Mouse (Mus musculus) MEL (cell line): ENCODE measurements around the gene Rerg. TPM values are rescaled to one million over a fixed set of nuclear protein-coding genes. Genes with fewer than 3 reads are reported as not detected.

ENCODE experiments used
- DNase-seq: peaks from one replicate; pipeline ENCODE4 v3.0.0; 2011; ENCODE audit warnings: low read depth, low spot score
- H3K27ac ChIP-seq: 2 replicates; pipeline ENCODE4 v1.5.1; 2012; ENCODE audit warnings: low read depth, mild to moderate bottlenecking, control low read depth, low read length, moderate library complexity; ENCODE audit not compliant: control insufficient read depth
- H3K27me3 ChIP-seq, 2 experiments: fragments of 150-350 bp in 1 of 2; sonication (generic) in 1 of 2; 2 replicates each; pipeline ENCODE4 v1.6.1; 2012; ENCODE audit warnings: low read length in 2 of 2, mild to moderate bottlenecking in 2 of 2, improper control_type of control experiment in 1 of 2, moderate library complexity in 1 of 2; ENCODE audit not compliant: insufficient read depth in 2 of 2, control insufficient read depth in 1 of 2
- H3K36me3 ChIP-seq, 2 experiments: 2 replicates each; pipeline ENCODE4 v1.6.1; 2012 to 2014; ENCODE audit warnings: low read length in 2 of 2, improper control_type of control experiment in 1 of 2, inconsistent platforms in 1 of 2, mild to moderate bottlenecking in 1 of 2; ENCODE audit not compliant: insufficient read depth in 2 of 2, control insufficient read depth in 1 of 2
- H3K4me1 ChIP-seq, 2 experiments: fragments of 150-350 bp in 1 of 2; sonication (generic) in 1 of 2; 2 replicates each; pipeline ENCODE4 v1.6.1; 2012; ENCODE audit warnings: low read length in 2 of 2, improper control_type of control experiment in 1 of 2, mild to moderate bottlenecking in 1 of 2; ENCODE audit not compliant: insufficient read depth in 2 of 2, control insufficient read depth in 1 of 2
- H3K4me3 ChIP-seq, 2 experiments: fragments of 150-350 bp in 1 of 2; sonication (generic) in 1 of 2; 2 replicates each; pipeline ENCODE4 v1.5.1; 2012; ENCODE audit warnings: low read depth in 2 of 2, low read length in 2 of 2, mild to moderate bottlenecking in 2 of 2, moderate library complexity in 2 of 2, control low read depth in 1 of 2, improper control_type of control experiment in 1 of 2; ENCODE audit not compliant: control insufficient read depth in 1 of 2, insufficient read depth in 1 of 2
- H3K79me2 ChIP-seq: 2 replicates; pipeline ENCODE4 v1.6.1; 2012; ENCODE audit warnings: mild to moderate bottlenecking, low read length, moderate library complexity; ENCODE audit not compliant: control insufficient read depth, poor library complexity, insufficient read depth
- H3K9ac ChIP-seq: 2 replicates; pipeline ENCODE4 v1.6.1; 2012; ENCODE audit warnings: low read depth, mild to moderate bottlenecking, control low read depth, low read length, moderate library complexity; ENCODE audit not compliant: control insufficient read depth, poor library complexity, severe bottlenecking
- H3K9me3 ChIP-seq: fragments of 150-350 bp; sonication (generic); replicated peaks from 2 replicates; pipeline ENCODE4 v1.6.1; 2012; ENCODE audit warnings: mild to moderate bottlenecking, low read length, improper control_type of control experiment, moderate library complexity; ENCODE audit not compliant: insufficient read depth
- CHD1 ChIP-seq: IDR thresholded peaks from 2 replicates; pipeline ENCODE4 v1.6.1; 2012; ENCODE audit warnings: low read depth, mild to moderate bottlenecking, inconsistent platforms, low read length, improper control_type of control experiment
- CHD2 ChIP-seq: IDR thresholded peaks from 2 replicates; pipeline ENCODE4 v1.6.1; 2011; ENCODE audit warnings: low read length, improper control_type of control experiment
- CTCF ChIP-seq, 3 experiments: IDR thresholded peaks in 2 of 3; conservative IDR thresholded peaks in 1 of 3; 2 replicates each; pipeline ENCODE4 v1.5.1; 2011 to 2012; ENCODE audit warnings: low read length in 3 of 3, low read depth in 2 of 3, mild to moderate bottlenecking in 2 of 3, improper control_type of control experiment in 1 of 3, inconsistent platforms in 1 of 3, mixed read lengths in 1 of 3, moderate library complexity in 1 of 3; ENCODE audit not compliant: control insufficient read depth in 1 of 3, insufficient read depth in 1 of 3, poor library complexity in 1 of 3, severe bottlenecking in 1 of 3
- ELF1 ChIP-seq: IDR thresholded peaks from 2 replicates; pipeline ENCODE4 v1.6.1; 2014; ENCODE audit warnings: low read depth, mild to moderate bottlenecking, inconsistent platforms, low read length, improper control_type of control experiment, moderate library complexity
- GABPA ChIP-seq: IDR thresholded peaks from 2 replicates; pipeline ENCODE4 v1.6.1; 2012; ENCODE audit warnings: low read depth, mild to moderate bottlenecking, inconsistent platforms, low read length, improper control_type of control experiment, moderate library complexity
- JUND ChIP-seq: IDR thresholded peaks from 2 replicates; pipeline ENCODE4 v1.6.1; 2011; ENCODE audit warnings: low read depth, mild to moderate bottlenecking, improper control_type of control experiment, low read length
- MAFK ChIP-seq: IDR thresholded peaks from 2 replicates; pipeline ENCODE4 v1.6.1; 2011; ENCODE audit warnings: low read depth, mild to moderate bottlenecking, low read length, improper control_type of control experiment, borderline replicate concordance
- MAX ChIP-seq: IDR thresholded peaks from 2 replicates; pipeline ENCODE4 v1.6.1; 2011; ENCODE audit warnings: low read length, improper control_type of control experiment
- MYB ChIP-seq: IDR thresholded peaks from 2 replicates; pipeline ENCODE4 v1.6.1; 2011; ENCODE audit warnings: mild to moderate bottlenecking, low read depth, low read length, improper control_type of control experiment
- MYC ChIP-seq: IDR thresholded peaks from 2 replicates; pipeline ENCODE4 v1.6.1; 2011; ENCODE audit warnings: low read depth, mild to moderate bottlenecking, low read length, improper control_type of control experiment, moderate library complexity
- NELFE ChIP-seq: IDR thresholded peaks from 2 replicates; pipeline ENCODE4 v1.6.1; 2011; ENCODE audit warnings: low read depth, low read length, improper control_type of control experiment
- USF1 ChIP-seq: IDR thresholded peaks from 2 replicates; pipeline ENCODE4 v1.6.1; 2014; ENCODE audit warnings: low read depth, mild to moderate bottlenecking, inconsistent platforms, low read length, improper control_type of control experiment, moderate library complexity
- USF2 ChIP-seq, 2 experiments: IDR thresholded peaks; 2 replicates each; pipeline ENCODE4 v1.6.1; 2011 to 2012; ENCODE audit warnings: improper control_type of control experiment in 2 of 2, low read length in 2 of 2, borderline replicate concordance in 1 of 2, inconsistent platforms in 1 of 2, low read depth in 1 of 2, mild to moderate bottlenecking in 1 of 2; ENCODE audit not compliant: insufficient read depth in 1 of 2
- ZC3H11A ChIP-seq: IDR thresholded peaks from 2 replicates; pipeline ENCODE4 v1.6.1; 2012; ENCODE audit warnings: low read depth, mild to moderate bottlenecking, inconsistent platforms, low read length, improper control_type of control experiment
- ZKSCAN1 ChIP-seq: IDR thresholded peaks from 2 replicates; pipeline ENCODE4 v1.6.1; 2012; ENCODE audit warnings: low read depth, mild to moderate bottlenecking, inconsistent platforms, low read length, improper control_type of control experiment, moderate library complexity
- ZMIZ1 ChIP-seq: IDR thresholded peaks from 2 replicates; pipeline ENCODE4 v1.6.1; 2012; ENCODE audit warnings: low read depth, mild to moderate bottlenecking, inconsistent platforms, low read length, improper control_type of control experiment, moderate library complexity
- ZNF384 ChIP-seq: IDR thresholded peaks from 2 replicates; pipeline ENCODE4 v1.6.1; 2012; ENCODE audit warnings: low read depth, mild to moderate bottlenecking, inconsistent platforms, low read length, improper control_type of control experiment
- polyA plus RNA-seq, 2 experiments: library from polyadenylated mRNA; stranded (reverse) in 1 of 2; unstranded in 1 of 2; fragments of >175 nt in 1 of 2; fragments of >200 nt in 1 of 2; gene quantifications; 2 replicates each; pipeline versions ENCODE4 v1.2.1 to v1.2.4; 2012; ENCODE audit warnings: low replicate concordance in 2 of 2, low read depth in 1 of 2; ENCODE audit not compliant: insufficient read length in 2 of 2, insufficient read depth in 1 of 2, missing spikeins in 1 of 2
- total RNA-seq: library from RNA; depleted of rRNA; stranded (reverse); fragments of 300-350 nt; gene quantifications from 2 replicates; pipeline ENCODE4 v1.2.3, GENCODE M21; 2012

Rerg gene
- total and polyA plus RNA-seq, 3 experiments, result not detected

- no peak for DNase-seq
- Histone ChIP-seq H3K27ac (no peak overlapping the region), H3K27me3 (no peaks in the 10 kb centered on the region), H3K4me3 (no peak overlapping the region), H3K9ac (no peak overlapping the region), H3K9me3 (no peaks in the 10 kb centered on the region), H3K36me3 (no peaks in the 10 kb centered on the region), H3K79me2 (no peaks in the 10 kb centered on the region), H3K4me1 (no peaks in the 10 kb centered on the region)
- TF ChIP-seq MYC, result no peak
- TF ChIP-seq USF2 (IDR thresholded peaks at IDR 0.05; ENCODE audit: borderline replicate concordance in 1 of 2, insufficient read depth in 1 of 2, low read depth in 1 of 2, low read length in 2 of 2), result no peak
Observed at GRCm38 (mm10) chr6:137180636-137181035, 10.3 kb upstream of the Rerg start.

- Histone ChIP-seq H3K36me3 (no peaks in the 10 kb centered on the region), H3K9ac (no peak overlapping the region), H3K9me3 (no peaks in the 10 kb centered on the region), H3K27ac (no peak overlapping the region), H3K4me1 (no peaks in the 10 kb centered on the region), H3K79me2 (no peaks in the 10 kb centered on the region), H3K27me3 (no peaks in the 10 kb centered on the region), H3K4me3 (no peak overlapping the region)
- DNase-seq, result no peak
- TF ChIP-seq USF1, result no peak
- TF ChIP-seq CHD1, result no peak
- no peak for TF ChIP-seq CHD2
- TF ChIP-seq NELFE, result no peak
- TF ChIP-seq ZC3H11A, result no peak
- TF ChIP-seq ZMIZ1, result no peak
- TF ChIP-seq MYB, result no peak
- no peak for TF ChIP-seq MAFK
- TF ChIP-seq MAX, result no peak
- no peak for TF ChIP-seq GABPA
- TF ChIP-seq ZKSCAN1, result no peak
- TF ChIP-seq JUND, result no peak
- no peak for TF ChIP-seq CTCF (IDR thresholded peaks at IDR 0.05 in 2 of 3, conservative IDR thresholded peaks at IDR 0.05 in 1 of 3; ENCODE audit: control insufficient read depth in 1 of 3, insufficient read depth in 1 of 3, low read depth in 2 of 3, low read length in 3 of 3, poor library complexity in 1 of 3, severe bottlenecking in 1 of 3)
- no peak for TF ChIP-seq ZNF384
- TF ChIP-seq ELF1, result no peak
Observed at GRCm38 (mm10) chr6:137180115-137180514, 9.8 kb upstream of the Rerg start.
